Mouse (Mus musculus) urinary bladder, postnatal 14 days (tissue): ENCODE measurements around the gene Acoxl.

Source experiments
- DNase-seq: peaks from one replicate; pipeline ENCODE4 v3.0.0; 2021; ENCODE audit warnings: low spot score

Acoxl gene

DNA sequence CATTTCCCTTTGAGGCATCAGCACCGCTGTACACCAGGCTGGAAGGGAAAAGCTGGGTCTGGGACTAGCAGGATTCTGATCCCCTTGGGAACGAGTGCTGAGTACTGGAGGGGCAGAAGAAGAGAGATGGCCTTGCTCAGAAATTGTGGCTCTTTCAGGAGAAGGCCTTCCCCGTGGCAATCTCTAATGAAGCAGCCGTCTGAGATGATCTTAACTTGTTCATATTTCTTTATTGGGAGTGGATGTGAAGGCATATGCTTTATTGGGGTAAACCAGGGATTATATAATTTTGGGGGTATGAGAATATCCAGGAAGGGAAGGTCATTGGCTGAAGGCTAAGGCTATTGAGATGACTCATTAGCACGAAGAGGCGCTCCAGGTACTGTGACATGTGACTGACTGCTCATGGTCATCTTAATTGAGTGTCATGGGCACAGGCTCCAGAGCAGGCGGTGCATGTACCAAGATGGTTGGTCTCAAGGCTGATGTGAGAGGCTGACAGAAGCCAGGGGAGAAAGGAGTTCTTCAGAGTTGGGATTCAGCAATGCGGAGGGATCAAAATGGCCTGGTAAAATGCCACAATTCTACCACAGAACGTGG is 195.5 kb downstream of the Acoxl start:
- DNase-seq: no peak

DNA sequence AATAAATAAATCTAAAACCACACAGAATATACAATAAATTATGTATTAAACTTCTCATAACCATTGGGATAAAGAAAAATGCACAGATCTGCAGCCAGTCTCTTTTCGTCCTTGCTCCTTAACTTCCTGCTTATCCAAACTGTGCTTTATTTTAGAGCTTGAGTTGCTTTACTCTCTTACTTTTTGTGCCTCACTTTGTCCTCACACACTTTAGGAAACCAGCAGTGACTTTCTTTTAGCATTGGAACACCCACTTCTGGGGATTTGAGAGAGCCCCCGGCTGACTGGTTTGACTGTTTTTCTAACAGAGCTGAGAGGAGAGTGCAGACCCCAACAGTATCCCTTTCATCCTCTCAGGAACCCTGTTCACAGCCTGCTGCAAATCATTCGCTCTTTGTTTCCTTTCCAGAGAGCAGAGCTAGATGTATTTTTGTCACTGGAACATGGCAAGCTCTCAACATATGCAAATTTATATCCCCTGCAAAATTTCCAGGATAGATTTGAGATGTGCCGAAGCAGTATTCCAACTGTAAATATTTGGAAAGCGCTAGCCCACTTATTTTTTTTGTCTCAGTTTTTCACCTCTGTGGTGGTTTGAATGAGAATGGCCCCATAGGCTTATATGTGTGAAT is 199.7 kb downstream of the Acoxl start:
- no peak for DNase-seq

DNA sequence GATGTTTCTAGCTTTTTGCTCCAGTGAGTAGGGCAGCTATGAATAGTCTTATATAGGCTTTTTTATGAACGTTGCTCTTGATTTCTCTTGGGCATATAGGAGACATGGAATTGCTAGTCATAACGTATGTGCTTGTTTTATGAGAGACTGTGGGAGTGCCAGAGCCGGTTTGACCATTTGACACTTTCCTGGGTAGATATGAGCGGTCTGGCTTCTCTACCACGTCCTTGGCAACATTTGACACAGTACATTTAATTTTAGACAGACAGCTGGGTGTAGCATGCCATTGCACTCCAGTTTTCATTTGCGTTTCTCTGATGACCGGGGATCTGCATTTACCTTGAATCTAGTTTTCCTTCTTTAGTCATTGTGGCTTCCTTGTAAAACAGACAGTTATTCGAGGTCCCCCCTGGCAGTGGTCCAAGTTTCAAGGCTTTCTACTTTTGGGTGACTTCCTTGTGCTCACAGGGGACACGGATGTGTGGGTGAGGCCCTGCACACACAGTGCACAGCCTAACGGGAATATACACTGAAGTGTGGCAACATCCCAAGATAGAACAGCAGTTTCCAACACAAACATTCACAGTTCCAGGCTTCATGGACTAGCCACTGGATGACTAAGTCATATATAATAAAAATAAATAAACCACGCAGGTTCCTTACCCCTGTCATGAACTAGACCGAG is 202.5 kb downstream of the Acoxl start:
- no peak for DNase-seq

DNA sequence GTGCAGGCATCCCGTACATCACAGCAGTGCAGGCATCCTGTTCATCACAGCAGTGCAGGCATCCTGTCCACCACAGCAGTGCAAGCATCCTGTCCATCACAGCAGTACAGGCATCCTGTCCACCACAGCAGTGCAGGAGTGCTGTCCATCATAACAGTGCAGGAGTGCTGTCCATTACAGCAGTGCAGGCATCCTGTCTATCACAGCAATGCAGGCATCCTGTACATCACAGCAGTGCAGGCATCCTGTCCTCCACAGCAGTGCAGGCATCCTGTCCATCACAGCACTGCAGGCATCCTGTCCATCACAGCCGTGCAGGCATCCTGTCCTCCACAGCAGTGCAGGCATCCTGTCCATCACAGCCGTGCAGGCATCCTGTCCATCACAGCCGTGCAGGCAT is 207.8 kb downstream of the Acoxl start:
- DNase-seq: no peak

DNA sequence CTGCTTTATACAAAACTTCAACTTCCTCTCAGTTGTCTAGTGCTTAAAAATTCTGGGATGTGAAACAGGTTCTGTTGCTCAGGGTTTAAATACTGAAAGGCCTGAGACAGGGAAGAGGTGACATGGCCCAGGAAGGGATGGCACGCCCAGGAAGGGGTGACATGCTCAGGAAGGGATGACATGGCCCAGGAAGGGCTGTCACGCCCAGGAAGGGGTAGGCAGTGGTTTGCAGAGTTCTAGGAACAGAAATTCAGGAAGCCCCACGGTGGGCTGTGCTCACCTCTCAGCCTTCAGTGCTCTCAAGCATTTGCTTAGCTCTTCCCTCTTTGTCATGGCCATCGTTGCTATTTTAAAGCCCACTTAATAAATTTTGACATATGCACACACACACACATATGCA is 216.2 kb downstream of the Acoxl start:
- DNase-seq: no peak

DNA sequence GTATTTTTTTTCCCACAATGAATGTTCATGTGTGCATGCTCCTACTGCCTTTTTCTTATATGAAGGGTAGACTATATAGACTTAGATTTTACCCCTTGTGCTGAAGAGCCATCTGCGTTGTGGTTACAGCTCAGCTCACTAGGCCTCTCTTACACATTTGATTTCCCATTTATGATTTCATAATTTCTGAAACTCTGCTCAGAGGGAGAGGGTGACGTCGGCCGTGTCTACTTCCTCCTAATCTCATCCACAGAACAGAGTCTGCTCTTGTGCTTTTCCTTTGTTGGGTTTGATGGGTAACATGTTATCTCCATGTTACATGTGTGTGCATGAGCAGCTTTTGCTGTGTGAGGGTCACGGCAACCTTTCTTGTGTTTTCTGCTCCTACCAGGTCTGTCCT is 219.2 kb downstream of the Acoxl start:
- no peak for DNase-seq

DNA sequence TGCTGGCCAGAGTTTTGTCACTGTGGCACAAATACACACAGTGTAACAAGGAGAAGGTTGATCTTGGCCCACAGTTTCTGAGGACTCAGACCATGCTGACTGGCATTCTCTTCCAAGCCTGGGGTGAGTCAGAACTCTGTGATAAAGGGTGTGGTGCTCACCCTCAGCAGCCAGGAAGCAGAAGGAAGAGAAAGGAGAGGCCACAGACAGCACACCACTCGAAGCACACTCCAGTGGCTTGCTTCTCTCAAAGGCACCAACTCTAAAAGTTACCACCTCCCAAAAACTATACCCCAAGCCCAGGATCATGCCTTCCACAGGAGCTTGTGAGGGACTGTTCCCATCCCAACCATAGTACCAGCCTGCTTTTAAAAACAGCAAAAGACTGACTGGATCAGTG is 220.0 kb downstream of the Acoxl start:
- no peak for DNase-seq

DNA sequence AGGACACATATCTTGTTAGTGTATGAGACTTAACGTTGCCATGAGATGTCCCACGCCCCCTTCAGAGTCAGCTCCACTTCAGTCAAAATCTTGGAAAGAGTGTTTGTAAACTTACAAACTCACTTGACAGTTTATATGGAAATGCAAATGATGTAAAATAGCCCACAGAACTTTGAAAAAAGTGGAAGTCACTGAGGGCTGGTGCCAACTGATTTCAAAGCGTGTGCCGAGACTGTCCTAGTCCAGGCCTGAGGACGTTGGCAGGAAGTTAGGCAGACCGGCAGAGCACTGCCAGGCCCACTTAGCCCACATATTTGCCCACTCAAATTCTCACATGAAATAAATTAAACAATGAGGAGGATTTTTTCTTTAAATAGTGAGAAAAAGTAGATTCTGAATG is 221.5 kb downstream of the Acoxl start:
- DNase-seq: no peak

DNA sequence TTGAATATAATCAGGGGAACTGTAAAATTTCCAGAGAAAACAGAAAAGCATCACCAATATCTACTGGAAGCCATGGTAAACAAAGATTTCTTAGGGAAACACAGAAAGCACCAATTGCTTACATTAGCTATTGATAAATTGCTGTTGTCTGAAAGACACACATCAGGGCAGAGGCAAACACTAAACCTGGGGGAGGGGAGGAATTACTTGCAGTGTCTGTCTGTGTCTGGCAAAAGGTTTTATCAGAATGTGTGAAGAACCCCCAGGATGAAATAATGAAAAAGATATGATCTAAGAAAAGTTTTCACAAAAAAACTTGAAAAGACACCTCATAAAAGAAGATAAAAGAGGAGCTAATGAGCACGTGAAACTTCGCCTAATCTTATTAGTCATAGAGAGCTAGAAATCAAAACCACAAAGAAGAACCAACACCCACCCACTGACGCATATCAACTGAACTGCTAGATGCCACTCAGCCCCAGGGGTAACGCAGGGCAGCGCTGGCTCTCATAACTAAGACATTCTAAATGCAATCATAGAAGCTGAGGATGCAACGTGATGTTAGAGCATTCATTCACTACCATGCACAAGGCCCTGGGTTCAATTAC is 222.1 kb downstream of the Acoxl start:
- no peak for DNase-seq

DNA sequence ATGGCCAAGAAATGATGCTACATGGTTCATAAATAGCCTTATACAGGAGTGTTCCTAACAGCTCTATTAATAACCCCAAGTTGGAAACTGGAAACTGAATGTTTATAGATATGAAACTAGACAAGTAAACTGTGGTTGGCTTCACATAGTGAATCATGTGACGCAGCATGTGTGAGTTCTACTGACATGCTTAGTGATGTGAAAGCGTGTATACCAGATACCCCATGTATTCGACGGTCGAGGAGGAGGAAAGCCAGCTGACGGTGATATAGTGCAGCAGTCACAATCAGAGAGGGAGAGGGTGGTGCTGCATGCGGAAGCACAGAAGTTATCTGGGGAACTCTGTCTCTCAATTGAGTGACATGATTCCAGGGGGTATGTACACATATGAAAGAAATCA is 222.8 kb downstream of the Acoxl start:
- no peak for DNase-seq

DNA sequence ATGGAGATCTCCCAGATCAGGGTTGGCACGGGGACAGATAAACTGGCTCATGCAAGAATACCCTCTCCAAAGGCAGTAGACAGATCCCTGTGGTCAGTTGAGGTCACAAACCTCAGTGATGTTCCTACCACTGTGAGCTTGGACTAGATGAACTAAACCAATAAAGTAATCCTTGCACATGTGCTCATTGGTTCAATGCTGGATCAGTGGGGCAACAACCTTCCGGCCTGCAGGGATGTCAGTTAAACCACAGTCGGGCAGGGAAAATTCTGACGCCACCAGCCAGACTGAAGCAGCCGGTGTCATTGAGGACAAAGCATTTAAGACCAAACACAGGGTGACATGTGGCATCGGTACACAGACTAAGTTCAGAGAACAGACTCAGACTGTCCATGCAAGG is 224.1 kb downstream of the Acoxl start:
- DNase-seq: no peak

DNA sequence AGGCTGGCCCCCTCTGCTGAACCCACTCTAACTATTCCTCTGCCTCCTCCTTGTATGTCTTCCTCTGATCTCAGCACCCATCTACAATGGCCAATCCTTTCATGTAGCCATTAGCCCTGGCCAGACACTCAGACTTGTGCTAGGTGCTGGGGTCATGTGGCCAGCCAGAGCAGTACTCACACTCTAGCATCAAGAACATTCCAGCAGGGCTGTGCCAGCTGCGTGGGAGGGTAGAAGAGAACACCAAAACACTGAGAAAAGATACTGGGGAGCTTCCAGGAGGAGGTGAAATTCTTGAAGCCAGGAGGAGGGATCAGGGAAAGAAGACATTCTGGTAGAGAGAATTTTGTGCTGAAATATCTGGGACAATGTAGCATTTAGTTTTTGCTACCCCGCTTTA is 226.3 kb downstream of the Acoxl start:
- DNase-seq: no peak

DNA sequence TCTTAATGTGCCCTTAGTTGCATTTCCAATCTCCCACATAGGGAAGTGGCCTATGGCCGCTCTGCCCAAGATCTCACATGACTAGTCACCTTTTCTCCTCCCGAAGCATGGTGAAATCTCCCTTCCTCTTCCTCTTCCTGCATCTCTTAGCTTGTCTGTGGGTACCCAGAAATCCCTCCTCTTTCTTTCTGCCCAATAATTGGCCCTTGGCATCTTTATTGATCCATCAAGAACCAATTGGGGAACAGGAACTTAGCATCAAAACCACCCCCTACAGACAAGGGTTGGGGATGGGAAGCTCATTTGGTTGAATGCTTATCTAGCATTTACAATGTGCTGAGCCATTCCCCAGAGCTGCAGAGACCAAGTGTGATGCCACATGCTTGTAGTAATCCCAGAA is 226.9 kb downstream of the Acoxl start:
- no peak for DNase-seq

DNA sequence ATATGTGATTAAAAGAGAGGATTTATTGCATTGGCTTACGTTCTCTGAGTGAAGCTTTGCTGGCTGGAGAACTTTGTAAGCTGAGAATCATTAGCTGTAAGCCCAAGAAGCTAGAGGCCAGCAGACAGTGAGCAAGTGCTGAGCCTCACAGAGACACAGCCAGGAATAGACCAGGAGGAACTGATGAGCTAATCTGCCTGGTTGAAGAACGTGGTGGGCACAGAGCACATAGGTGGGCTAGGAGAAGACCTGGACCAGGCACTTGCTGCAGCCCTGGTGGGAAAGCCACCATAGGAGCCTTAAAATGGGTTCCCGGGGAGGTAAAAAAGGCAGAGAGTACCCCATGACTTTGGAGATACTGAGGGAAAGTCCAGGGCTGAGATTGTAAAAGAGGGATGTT is 228.5 kb downstream of the Acoxl start:
- DNase-seq: no peak

DNA sequence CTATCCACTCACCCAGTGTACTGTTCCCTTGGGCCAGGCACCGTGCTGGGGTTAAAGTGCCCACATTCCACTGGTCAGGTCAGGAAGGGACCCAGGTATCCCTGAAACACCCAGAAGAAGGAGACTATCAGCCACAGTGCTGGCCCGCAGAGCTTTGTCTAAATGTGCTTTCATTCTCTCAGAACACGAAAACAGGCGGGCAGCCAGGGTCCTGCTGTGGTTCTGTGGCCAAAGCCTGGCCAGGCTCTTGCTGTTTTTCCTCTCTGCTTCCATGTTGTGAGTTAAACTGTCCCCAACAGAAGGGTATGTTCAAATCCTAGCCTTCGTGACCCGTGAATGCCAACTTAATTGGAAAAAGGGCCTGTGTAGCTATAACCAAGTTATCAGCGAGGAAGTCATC is 228.9 kb downstream of the Acoxl start:
- no peak for DNase-seq

DNA sequence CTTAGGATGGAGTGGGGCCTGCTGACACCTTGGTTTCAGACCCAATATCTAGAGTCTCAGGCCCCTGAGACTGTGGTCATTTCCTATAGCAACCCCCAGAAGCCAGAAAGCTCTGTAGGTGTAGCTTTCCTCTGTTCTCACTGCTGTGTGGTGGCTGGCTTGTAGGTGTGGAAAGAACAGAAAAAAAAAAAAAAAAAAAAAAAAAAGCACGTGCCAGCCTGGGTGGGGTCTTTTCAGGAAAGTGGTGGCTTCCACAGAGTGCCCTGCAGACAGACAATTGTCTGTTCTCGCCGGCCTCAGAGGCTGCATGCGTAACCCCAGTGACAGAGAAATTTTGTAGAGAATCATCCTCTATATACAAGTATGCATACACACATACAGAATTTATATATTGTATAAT is 229.5 kb downstream of the Acoxl start:
- DNase-seq: no peak

DNA sequence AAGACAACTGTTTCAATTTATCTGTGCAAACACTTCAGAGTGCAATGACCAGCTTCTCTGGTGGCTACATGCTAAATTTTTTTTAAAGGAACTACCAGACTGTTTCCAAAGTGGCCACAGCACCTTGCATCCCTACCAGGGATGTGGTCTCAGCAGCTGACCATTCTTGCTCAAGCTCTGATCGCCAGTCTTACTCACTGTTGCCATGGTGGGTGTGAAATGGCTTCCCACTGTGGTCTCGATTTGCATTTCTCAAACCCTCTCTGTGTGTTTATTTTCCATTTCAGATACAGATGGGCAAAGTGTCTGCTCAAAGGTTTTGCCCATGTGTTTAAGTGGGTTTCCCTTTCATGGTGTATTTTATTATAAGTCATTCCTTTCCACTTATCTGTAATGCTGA is 230.3 kb downstream of the Acoxl start:
- no peak for DNase-seq

DNA sequence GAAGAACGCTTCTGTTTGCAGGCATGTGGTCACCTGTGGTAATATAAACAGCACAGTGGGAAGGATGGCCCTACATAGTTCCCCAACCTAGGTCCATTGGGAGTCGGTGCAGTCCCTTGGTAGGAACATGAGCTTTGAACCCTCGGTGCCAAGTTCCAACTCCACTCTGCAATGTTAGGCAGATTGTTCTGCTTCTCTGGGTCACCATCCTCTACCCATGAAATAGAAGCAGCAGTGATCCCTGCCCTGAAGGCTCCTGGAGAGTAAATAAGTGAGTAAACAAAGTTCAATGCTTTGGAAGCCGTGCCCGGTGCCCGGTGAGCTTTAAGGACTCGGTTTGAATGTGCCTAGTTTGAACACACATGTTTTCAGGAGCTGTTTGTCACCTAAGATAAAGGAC is 233.1 kb downstream of the Acoxl start:
- no peak for DNase-seq

DNA sequence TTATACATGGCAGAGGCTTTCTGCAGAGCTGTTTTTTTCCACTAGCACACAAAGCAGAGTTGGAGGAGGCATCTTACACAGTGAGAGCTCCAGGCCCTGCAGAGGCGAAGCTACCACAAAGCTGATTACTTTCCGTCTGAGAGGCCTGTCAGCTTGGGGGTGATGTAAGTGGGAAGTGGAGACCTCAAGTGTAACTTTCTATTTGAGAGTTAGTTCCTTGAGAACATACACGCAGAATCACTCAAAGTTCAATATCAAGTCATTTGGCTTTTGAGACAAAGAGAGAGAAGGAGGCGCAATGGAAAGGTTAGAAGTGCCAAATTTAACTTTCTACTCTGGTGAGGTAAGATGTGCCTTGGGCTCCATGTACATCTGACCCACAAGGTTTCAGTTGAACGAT is 234.3 kb downstream of the Acoxl start:
- DNase-seq: no peak

DNA sequence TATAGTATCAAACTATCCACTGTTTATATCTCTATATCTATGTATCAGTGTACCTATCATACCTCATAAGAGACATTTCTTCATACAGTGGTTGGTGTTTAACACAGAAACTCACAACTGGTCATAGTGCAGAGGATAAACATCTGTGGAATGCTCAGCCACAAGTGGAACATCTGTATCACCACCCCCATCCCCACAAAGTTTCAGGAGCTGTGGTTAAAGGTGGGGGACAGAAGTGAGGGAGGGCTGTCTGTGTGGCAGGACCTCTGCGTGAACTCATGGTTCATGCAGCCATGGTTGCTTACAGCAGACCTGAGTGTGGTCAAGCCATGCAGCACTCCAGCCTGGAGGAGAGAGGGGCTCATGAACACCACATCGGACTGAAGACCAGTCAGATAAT is 234.9 kb downstream of the Acoxl start:
- no peak for DNase-seq

DNA sequence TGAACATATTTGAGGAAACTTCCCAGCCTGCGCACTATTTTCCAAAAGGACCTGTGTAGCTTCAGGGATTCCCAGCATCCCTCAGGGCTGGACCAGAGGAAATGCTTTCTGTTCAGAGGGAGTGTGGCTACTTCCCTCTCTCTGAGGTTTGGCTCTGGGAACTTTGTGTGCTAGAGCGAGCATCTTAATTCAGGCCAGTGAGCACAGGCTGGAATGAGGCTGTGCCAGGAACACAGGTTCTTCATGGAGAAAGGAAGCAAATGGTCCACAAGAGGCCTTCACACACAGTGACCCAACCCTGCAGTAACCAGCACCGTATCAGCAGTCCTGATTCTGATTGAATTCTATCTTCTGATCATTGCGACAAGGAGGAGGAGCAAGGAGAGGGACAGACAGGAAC is 238.3 kb downstream of the Acoxl start:
- no peak for DNase-seq

DNA sequence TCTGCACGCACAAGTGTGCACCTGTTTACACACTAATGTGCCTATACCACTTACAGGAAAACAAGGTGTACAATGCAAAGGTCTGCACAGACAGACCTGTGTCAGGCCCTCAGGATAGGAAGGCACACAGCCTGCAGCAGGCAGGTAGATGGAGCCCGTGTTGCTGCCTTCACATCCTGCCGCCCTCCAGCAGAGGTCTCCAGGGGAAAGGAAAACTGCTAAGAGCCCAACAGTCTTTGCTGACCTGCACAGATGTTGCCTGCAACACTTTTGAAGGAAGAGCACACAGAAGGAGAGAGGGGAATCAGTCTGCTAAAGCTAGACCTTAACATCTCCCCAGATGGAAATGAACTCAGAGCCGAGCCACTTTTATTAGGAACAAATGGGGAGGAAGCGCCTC is 240.2 kb downstream of the Acoxl start:
- peak; percentile 28 for DNase-seq

DNA sequence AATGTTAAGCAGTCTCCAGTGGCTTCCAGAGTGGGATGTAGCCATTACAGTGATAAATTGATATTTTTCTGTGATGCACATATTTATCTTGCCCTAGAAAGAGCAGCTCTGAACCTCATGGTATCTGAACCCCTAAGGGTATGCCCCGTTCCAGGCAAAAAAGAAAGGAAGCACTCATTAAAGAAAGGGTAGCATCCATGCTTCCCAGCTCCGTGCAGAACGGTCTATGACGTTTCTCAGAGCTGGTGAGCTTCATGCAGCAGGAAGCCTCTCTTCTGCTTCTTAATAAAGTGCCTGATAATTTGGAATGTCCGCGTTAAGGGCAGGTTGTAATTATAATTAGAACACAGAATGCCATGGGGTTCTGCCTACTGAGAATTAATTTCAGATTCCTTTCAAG is 240.6 kb downstream of the Acoxl start:
- DNase-seq: no peak

DNA sequence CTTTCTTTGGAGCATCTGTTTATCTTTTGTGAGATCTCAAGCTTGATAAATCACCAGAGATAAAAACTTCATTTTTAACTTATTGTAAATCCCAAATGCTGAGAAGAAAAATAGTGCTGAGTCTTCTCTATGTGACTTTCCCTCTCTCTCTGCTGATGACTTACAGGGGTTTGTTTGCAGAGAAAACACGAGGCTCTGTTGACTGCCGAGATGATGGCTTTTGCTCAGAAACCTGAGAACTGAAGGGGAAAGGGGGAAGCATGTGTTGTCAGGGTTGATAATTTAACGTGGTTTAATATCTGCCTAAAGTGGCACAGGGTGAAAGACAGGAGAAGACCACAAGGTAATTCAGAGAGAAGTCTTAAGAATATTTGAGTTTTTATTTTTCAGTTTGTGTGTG is 245.2 kb downstream of the Acoxl start:
- no peak for DNase-seq
